Comparison of ENCODE assay signal across 10 mouse cellular contexts in genomic region chr10:95191881-95192280, GRCm38 (mm10).
DNase-seq lines count a peak whose midpoint lies in the region; ATAC-seq and TF ChIP-seq lines count a peak whose summit lies in the region.
"Had no signal": no experiment of that assay in that cellular context is flagged by ENCODE, and none has a peak within 500 bp of the region (broad histone marks: within the 10 kb centered on the region; RNA-seq: fewer than 3 reads in every experiment).

No protein-coding gene starts in this region.

- no peak overlapping the region for H3K4me3 ChIP-seq in gastrocnemius, adult 2 months
- H3K4me3 ChIP-seq in macrophage (ENCODE audit: inconsistent target): no peak overlapping the region
- no peak overlapping the region for H3K4me3 ChIP-seq in forebrain, embryonic 11.5 days (ENCODE audit: low read depth, low read length)
- H3K4me3 ChIP-seq: embryonic facial prominence, embryonic 12.5 days; neural tube, embryonic 13.5 days had no signal

- H3K4me1 ChIP-seq in forebrain, embryonic 11.5 days (replicated peaks; ENCODE audit: control insufficient read depth, insufficient read depth, low read length): no peaks in the 10 kb centered on the region

- H3K9ac ChIP-seq in forebrain, embryonic 11.5 days (ENCODE audit: low read length): no peak overlapping the region
- H3K9ac ChIP-seq: embryonic facial prominence, embryonic 12.5 days; neural tube, embryonic 13.5 days had no signal

- no peak for DNase-seq in gastrocnemius, adult 2 months
- DNase-seq in gastrocnemius, adult 8-10 months (ENCODE audit: low spot score in 2 of 2): no peak
- DNase-seq in c-Kit-positive CD71-negative TER-119-negative erythroid progenitor cells, embryonic 14.5 days (ENCODE audit: low read depth): peak; percentile 37
- DNase-seq in heart, postnatal 25 days (ENCODE audit: low spot score): peak; percentile 56
- no peak for DNase-seq in forebrain, embryonic 11.5 days (ENCODE audit: low spot score)
- no peak for DNase-seq in adrenal gland, adult 18-20 months (ENCODE audit: low spot score in 2 of 2)

- WGBS in macrophage (ENCODE audit: missing documents): 2% methylated on average over 3 of the region's 3 CpGs
- WGBS in forebrain, embryonic 11.5 days: 81% methylated on average over 3 of the region's 3 CpGs

- no peak for ATAC-seq in monocyte, adult 5-6 weeks (replicated peaks; ENCODE audit: insufficient number of reproducible peaks, low FRiP score, low TSS enrichment, poor library complexity, severe bottlenecking)
- no peak for ATAC-seq in forebrain, embryonic 11.5 days (replicated peaks; ENCODE audit: low FRiP score)

- no peaks in the 10 kb centered on the region for H3K36me3 ChIP-seq in macrophage (ENCODE audit: inconsistent target)
- no peaks in the 10 kb centered on the region for H3K36me3 ChIP-seq in forebrain, embryonic 11.5 days (ENCODE audit: control insufficient read depth, insufficient read depth, low read length)
- H3K36me3 ChIP-seq: embryonic facial prominence, embryonic 12.5 days; neural tube, embryonic 13.5 days had no signal

- peak overlapping the region; percentile 75 for H3K27ac ChIP-seq in gastrocnemius, adult 2 months
- peak overlapping the region; percentile 87 for H3K27ac ChIP-seq in macrophage
- H3K27ac ChIP-seq in forebrain, embryonic 11.5 days (ENCODE audit: low read depth, low read length): no peak overlapping the region
- H3K27ac ChIP-seq: embryonic facial prominence, embryonic 12.5 days; neural tube, embryonic 13.5 days had no signal

- no peaks in the 10 kb centered on the region for H3K9me3 ChIP-seq in forebrain, embryonic 11.5 days (ENCODE audit: control insufficient read depth, low read length)
- H3K9me3 ChIP-seq: embryonic facial prominence, embryonic 12.5 days; neural tube, embryonic 13.5 days had no signal

- intact Hi-C loops in gastrocnemius, adult 2 months (cut with DNase I): no loop called here
- intact Hi-C loops in heart, postnatal 25 days (cut with DNase I): loop anchor here (5.0 kb wide), 1 partner anchor 190 kb away; no protein-coding TSS in a partner anchor

- TF ChIP-seq CTCF in gastrocnemius, adult 2 months (IDR thresholded peaks at IDR 0.05): no peak

- no peaks in the 10 kb centered on the region for H3K27me3 ChIP-seq in forebrain, embryonic 11.5 days (ENCODE audit: control insufficient read depth, insufficient read depth, low read length)
- H3K27me3 ChIP-seq: embryonic facial prominence, embryonic 12.5 days; neural tube, embryonic 13.5 days had no signal

- H3K79me2 ChIP-seq in macrophage (ENCODE audit: inconsistent target): no peaks in the 10 kb centered on the region

- no peak overlapping the region for H3K4me2 ChIP-seq in forebrain, embryonic 11.5 days (ENCODE audit: low read depth, low read length, severe bottlenecking)
- H3K4me2 ChIP-seq: embryonic facial prominence, embryonic 12.5 days; neural tube, embryonic 13.5 days had no signal

Comparison
In these comparisons a context has a peak if more than half of its experiments do, and no peak if none do; other contexts are left out.
1. DNase-seq: peak in c-Kit-positive CD71-negative TER-119-negative erythroid progenitor cells, embryonic 14.5 days (single experiment) and heart, postnatal 25 days (single experiment); none in gastrocnemius, adult 2 months (single experiment), gastrocnemius, adult 8-10 months (0 of 2), forebrain, embryonic 11.5 days (single experiment) and adrenal gland, adult 18-20 months (0 of 2).